Mouse (Mus musculus) midbrain, embryonic 11.5 days (tissue): Measurements from ENCODE around the gene Esrrg. TPM values are rescaled to one million over a fixed set of nuclear protein-coding genes. Genes with fewer than 3 reads are reported as not detected.
A peak's percentile ranks its signal among the peaks of the same experiment; 100 is the strongest.

Experiments
- ATAC-seq: fragments of 200-750 bp; cut with Nextera tagmentation; 2 replicates; pipeline ENCODE4 v1.8.0; 2017; ENCODE audit warnings: moderate TSS enrichment, moderate library complexity; ENCODE audit not compliant: low FRiP score
- DNase-seq: peaks from one replicate; pipeline ENCODE4 v3.0.0; 2015; ENCODE audit warnings: low spot score; ENCODE audit errors: missing footprints
- H3K27ac ChIP-seq: fragments of 300-500 bp; sonication (generic); 2 replicates; pipeline ENCODE4 v1.5.1; 2014; ENCODE audit warnings: low read depth, low read length
- H3K27me3 ChIP-seq: fragments of 300-500 bp; sonication (generic); 2 replicates; pipeline ENCODE4 v1.6.1; 2014; ENCODE audit warnings: mild to moderate bottlenecking, low read length, moderate library complexity, mixed read lengths; ENCODE audit not compliant: control insufficient read depth, insufficient read depth
- H3K36me3 ChIP-seq: fragments of 300-500 bp; sonication (generic); 2 replicates; pipeline ENCODE4 v1.6.1; 2014; ENCODE audit warnings: mild to moderate bottlenecking, low read length, moderate library complexity, mixed read lengths; ENCODE audit not compliant: control insufficient read depth, insufficient read depth
- H3K4me1 ChIP-seq: fragments of 300-500 bp; sonication (generic); 2 replicates; pipeline ENCODE4 v1.6.1; 2014; ENCODE audit warnings: low read length; ENCODE audit not compliant: control insufficient read depth, insufficient read depth
- H3K4me2 ChIP-seq: fragments of 300-500 bp; sonication (generic); 2 replicates; pipeline ENCODE4 v1.6.1; 2014; ENCODE audit warnings: mild to moderate bottlenecking, moderate library complexity
- H3K4me3 ChIP-seq: fragments of 300-500 bp; sonication (generic); 2 replicates; pipeline ENCODE4 v1.5.1; 2014; ENCODE audit warnings: low read depth, low read length
- H3K9ac ChIP-seq: fragments of 300-500 bp; sonication (generic); 2 replicates; pipeline ENCODE4 v1.6.1; 2014; ENCODE audit warnings: low read length
- H3K9me3 ChIP-seq: fragments of 300-500 bp; sonication (generic); 2 replicates; pipeline ENCODE4 v1.6.1; 2016; ENCODE audit warnings: low read length; ENCODE audit not compliant: control insufficient read depth
- WGBS: fragments of 180-500 bp; shearing (Covaris S2); extraction: QIAGEN DNeasy Blood & Tissue Kit; methylation state at CpG from one replicate; pipeline ENCODE4 v1.1.7; 2014; 5-methylcytosine and 5-hydroxymethylcytosine counted together
- polyA plus RNA-seq: library from polyadenylated mRNA; unstranded; fragments of >200 nt; fragmentation: Nextera tagmentation; extraction: Ambion mirVana; gene quantifications from 2 replicates; pipeline ENCODE4 v1.2.1, GENCODE M21; 2014

Gene Esrrg
- polyA plus RNA-seq, 1 experiment from 2014 or later, result 5.9 TPM

DNA sequence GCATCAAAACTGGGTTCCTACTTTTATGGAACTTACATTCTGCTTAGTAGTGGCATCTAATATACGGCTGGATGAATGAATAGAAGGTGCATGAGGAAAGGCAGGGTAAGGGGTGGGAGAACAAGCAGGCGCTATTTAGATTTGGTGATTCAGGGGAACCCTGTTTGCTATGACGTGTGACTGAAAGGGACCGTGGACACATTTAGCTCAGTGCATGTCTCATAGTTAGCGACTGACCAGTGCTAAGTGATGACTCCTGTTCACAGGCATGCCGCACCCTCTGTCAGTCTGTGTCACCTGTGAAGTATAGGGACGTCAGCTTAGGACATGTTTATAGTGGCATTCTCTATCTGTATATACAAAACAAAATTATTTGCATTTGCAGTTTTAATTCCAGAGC, 132.7 kb downstream of the Esrrg start:
- Histone ChIP-seq H3K4me1 (no peaks in the 10 kb centered on the region), H3K36me3 (no peaks in the 10 kb centered on the region), H3K9me3 (no peaks in the 10 kb centered on the region), H3K27ac (no peak overlapping the region), H3K4me3 (no peak overlapping the region), H3K4me2 (no peak overlapping the region), H3K27me3 (no peaks in the 10 kb centered on the region), H3K9ac (no peak overlapping the region)
- DNase-seq (no peak), ATAC-seq (no peak)
- WGBS, result 88% methylated on average over 7 of the region's 7 CpGs

DNA sequence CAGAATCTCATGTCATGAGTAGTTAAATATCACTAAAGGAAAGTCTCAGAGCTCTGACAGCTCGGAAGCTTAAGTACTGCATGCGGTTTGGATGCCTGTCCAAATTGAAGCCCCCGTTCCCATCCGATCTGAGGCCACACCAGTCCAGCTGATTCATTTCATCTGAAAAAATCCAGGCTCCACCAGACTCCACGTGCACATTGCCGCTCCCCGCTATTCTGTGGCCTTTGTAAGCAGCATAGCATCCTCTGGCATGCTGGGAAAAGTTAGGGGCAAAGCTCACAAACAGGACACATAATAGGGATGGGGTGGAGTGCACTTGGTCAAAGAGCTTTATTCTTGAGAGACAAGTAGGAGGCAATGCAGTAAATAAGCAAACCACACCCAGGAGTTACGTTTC, 133.5 kb downstream of the Esrrg start:
- Histone ChIP-seq H3K4me3 (no peak overlapping the region), H3K4me2 (no peak overlapping the region), H3K9ac (no peak overlapping the region), H3K9me3 (no peaks in the 10 kb centered on the region), H3K36me3 (no peaks in the 10 kb centered on the region), H3K27ac (no peak overlapping the region), H3K4me1 (no peaks in the 10 kb centered on the region), H3K27me3 (no peaks in the 10 kb centered on the region)
- no peak for DNase-seq
- ATAC-seq, result no peak
- 73% methylated on average over 8 of the region's 8 CpGs for WGBS

DNA sequence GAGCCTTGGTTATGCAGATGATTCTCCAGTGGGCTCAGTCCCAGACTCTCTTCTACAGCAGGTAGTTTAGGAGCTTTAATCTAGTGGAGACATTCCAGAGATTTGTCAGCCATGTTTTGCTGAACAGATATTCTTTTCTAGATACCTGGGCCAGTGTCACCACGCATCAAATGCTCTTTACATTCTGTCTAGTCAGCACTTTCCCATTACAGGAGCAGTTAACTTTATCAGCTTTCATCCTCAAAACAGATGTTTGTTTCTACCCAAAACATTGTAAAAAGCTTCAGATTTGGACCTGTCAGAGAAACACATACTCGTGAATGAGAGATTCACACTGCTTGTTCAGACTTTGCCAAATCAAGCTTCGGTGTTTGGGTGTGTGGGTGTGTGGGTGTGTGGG, 140.7 kb downstream of the Esrrg start:
- H3K4me3 ChIP-seq, result no peak overlapping the region
- no peaks in the 10 kb centered on the region for H3K36me3 ChIP-seq
- H3K4me1 ChIP-seq, result no peaks in the 10 kb centered on the region
- no peaks in the 10 kb centered on the region for H3K9me3 ChIP-seq
- 85% methylated on average over 3 of the region's 3 CpGs for whole genome bisulfite sequencing
- ATAC-seq (no peak), DNase-seq (no peak)
- no peak overlapping the region for H3K9ac ChIP-seq
- H3K4me2 ChIP-seq, result no peak overlapping the region
- H3K27ac ChIP-seq, result no peak overlapping the region
- no peaks in the 10 kb centered on the region for H3K27me3 ChIP-seq

DNA sequence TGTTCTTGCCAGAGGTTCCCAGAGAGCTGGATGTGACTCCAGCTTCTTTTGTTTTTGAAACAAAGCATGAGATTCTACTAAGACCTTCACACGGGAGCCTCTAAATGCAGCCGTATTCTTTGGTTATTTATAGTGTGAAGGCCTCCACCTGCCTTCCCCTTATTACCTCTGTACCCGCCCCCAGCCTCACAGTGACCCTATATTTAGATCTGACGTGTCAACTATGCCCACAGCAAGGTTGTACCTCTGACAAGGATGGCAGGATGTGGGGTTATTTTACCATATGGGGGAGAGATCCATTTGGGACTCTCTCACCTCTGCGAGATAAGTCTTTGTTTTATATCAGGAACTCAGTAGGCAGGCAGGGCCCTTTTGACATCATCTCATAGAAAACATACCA, 141.3 kb downstream of the Esrrg start:
- DNase-seq (no peak), ATAC-seq (no peak)
- H3K27me3 ChIP-seq, result no peaks in the 10 kb centered on the region
- H3K27ac ChIP-seq, result no peak overlapping the region
- H3K9me3 ChIP-seq, result no peaks in the 10 kb centered on the region
- no peak overlapping the region for H3K4me3 ChIP-seq
- no peaks in the 10 kb centered on the region for H3K36me3 ChIP-seq
- H3K4me1 ChIP-seq, result no peaks in the 10 kb centered on the region
- no peak overlapping the region for H3K4me2 ChIP-seq
- no peak overlapping the region for H3K9ac ChIP-seq
- 68% methylated on average over 5 of the region's 5 CpGs for WGBS

GRCm38 (mm10) chr1:187755528-187755927, 146.9 kb downstream of the Esrrg start:
- WGBS, result 93% methylated on average over 13 of the region's 13 CpGs
- DNase-seq, result no peak
- H3K4me1 ChIP-seq, result peaks cover 2% of the 10 kb centered on the region

GRCm38 (mm10) chr1:187757981-187758380, 149.4 kb downstream of the Esrrg start:
- DNase-seq (no peak), ATAC-seq (no peak)
- H3K9me3 ChIP-seq, result no peaks in the 10 kb centered on the region
- no peak overlapping the region for H3K4me2 ChIP-seq
- no peaks in the 10 kb centered on the region for H3K36me3 ChIP-seq
- H3K27ac ChIP-seq, result no peak overlapping the region
- 70% methylated on average over 1 of the region's 1 CpGs for WGBS
- H3K9ac ChIP-seq, result no peak overlapping the region
- no peaks in the 10 kb centered on the region for H3K27me3 ChIP-seq
- peaks cover 2% of the 10 kb centered on the region for H3K4me1 ChIP-seq
- H3K4me3 ChIP-seq, result no peak overlapping the region

More at GRCm38 (mm10) chr1:187755528-187755927, 146.9 kb downstream of the Esrrg start:
- ATAC-seq, result no peak
- Histone ChIP-seq H3K27me3 (no peaks in the 10 kb centered on the region), H3K36me3 (no peaks in the 10 kb centered on the region), H3K9ac (no peak overlapping the region), H3K4me3 (no peak overlapping the region), H3K9me3 (no peaks in the 10 kb centered on the region), H3K27ac (no peak overlapping the region), H3K4me2 (no peak overlapping the region)

GRCm38 (mm10) chr1:187758546-187758945, 150.0 kb downstream of the Esrrg start:
- no peak overlapping the region for H3K4me2 ChIP-seq
- H3K27me3 ChIP-seq, result no peaks in the 10 kb centered on the region
- peaks cover 2% of the 10 kb centered on the region for H3K4me1 ChIP-seq
- H3K4me3 ChIP-seq, result no peak overlapping the region
- no peaks in the 10 kb centered on the region for H3K36me3 ChIP-seq
- 44% methylated on average over 3 of the region's 3 CpGs for WGBS
- DNase-seq (no peak), ATAC-seq (no peak)
- H3K9ac ChIP-seq, result no peak overlapping the region
- H3K27ac ChIP-seq, result no peak overlapping the region
- H3K9me3 ChIP-seq, result no peaks in the 10 kb centered on the region

DNA sequence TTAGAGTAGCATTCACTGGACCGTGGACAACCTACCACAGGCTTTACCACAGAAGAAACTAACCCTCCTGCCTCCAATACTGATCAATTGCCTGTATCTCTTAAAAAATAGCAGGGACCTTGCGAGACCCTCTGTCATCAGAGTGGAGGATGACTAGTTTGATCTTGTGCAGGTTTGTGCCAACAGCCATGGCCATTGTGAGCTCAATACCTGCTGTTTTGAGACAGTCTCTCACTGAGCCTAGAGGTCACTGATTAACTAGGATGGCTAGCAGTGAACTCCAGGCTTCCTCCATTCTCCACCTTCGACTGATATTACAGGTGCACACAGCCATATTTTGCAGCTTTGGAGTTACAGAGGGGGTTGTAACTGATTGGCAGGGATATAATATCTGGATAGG, 150.9 kb downstream of the Esrrg start:
- no peak overlapping the region for H3K27ac ChIP-seq
- H3K4me2 ChIP-seq, result no peak overlapping the region
- WGBS, result 82% methylated on average over 3 of the region's 3 CpGs
- H3K9me3 ChIP-seq, result no peaks in the 10 kb centered on the region
- H3K27me3 ChIP-seq, result no peaks in the 10 kb centered on the region
- DNase-seq (no peak), ATAC-seq (no peak)
- peaks cover 2% of the 10 kb centered on the region for H3K4me1 ChIP-seq
- H3K9ac ChIP-seq, result no peak overlapping the region
- no peaks in the 10 kb centered on the region for H3K36me3 ChIP-seq
- H3K4me3 ChIP-seq, result no peak overlapping the region

DNA sequence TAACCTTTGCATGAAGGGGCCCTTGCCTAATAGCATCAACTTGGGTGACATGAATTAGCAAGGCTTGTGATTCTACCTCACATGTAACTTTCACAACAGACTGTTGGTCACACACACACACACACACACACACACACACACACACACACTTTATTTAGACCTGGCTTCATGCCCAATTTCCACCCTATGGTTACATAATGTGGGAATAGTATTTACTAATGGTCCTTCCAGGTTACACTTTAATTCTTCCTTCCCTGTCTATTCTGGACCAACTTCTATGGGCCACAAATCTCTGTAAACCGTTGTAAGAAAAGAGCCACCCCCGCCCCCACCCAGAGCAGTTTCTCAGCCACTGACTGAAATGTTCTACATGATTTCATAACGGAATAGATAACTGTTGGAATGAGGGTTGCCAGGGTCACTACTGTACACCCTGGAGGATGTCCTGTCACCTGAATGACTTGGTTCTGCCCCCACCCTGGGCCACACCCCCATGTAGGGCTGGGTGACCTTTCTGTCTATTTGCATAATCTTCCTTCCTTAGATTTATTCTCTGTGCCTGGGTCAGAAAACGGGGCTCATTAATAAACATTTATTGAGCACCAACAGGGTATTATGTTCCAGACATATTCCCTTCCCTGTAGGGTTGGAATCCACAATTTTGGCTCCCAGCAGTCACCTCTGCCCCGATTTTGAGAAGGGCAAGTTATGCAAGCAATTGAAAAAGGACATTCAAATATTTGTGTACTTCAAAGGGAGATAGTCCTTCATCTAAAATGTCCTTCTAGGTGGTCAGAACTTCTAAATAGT, 154.3 kb downstream of the Esrrg start:
- no peak overlapping the region for H3K4me2 ChIP-seq
- no peaks in the 10 kb centered on the region for H3K27me3 ChIP-seq
- H3K36me3 ChIP-seq, result no peaks in the 10 kb centered on the region
- H3K4me3 ChIP-seq, result no peak overlapping the region
- peak; percentile 27; the same call in 1 of the 2 replicates for ATAC-seq
- H3K9me3 ChIP-seq, result no peaks in the 10 kb centered on the region
- H3K4me1 ChIP-seq, result peaks cover 2% of the 10 kb centered on the region
- H3K27ac ChIP-seq, result no peak overlapping the region
- DNase-seq, result no peak
- H3K9ac ChIP-seq, result no peak overlapping the region
- WGBS, result 65% methylated on average over 5 of the region's 5 CpGs
